Mouse (Mus musculus) limb, embryonic 12.5 days (tissue): ENCODE measurements around the gene Arpc2. TPM values are rescaled to one million over a fixed set of nuclear protein-coding genes. Genes with fewer than 3 reads are reported as not detected.
A peak's percentile ranks its signal among the peaks of the same experiment; 100 is the strongest.

ENCODE experiments used
- ATAC-seq: fragments of 200-750 bp; cut with Nextera tagmentation; 2 replicates; pipeline ENCODE4 v1.8.0; 2017; ENCODE audit warnings: low read depth, moderate TSS enrichment; ENCODE audit not compliant: insufficient number of reproducible peaks, insufficient read depth, low FRiP score, low TSS enrichment
- H3K27ac ChIP-seq: fragments of 300-500 bp; sonication (generic); 2 replicates; pipeline ENCODE4 v1.5.1; 2016; ENCODE audit warnings: mild to moderate bottlenecking, moderate library complexity
- H3K27me3 ChIP-seq: fragments of 300-500 bp; sonication (generic); 2 replicates; pipeline ENCODE4 v1.6.1; 2016; ENCODE audit warnings: mild to moderate bottlenecking, moderate library complexity
- H3K36me3 ChIP-seq: fragments of 300-500 bp; sonication (generic); 2 replicates; pipeline ENCODE4 v1.6.1; 2016; ENCODE audit warnings: mild to moderate bottlenecking, moderate library complexity
- H3K4me1 ChIP-seq: fragments of 300-500 bp; sonication (generic); replicated peaks from 2 replicates; pipeline ENCODE4 v1.6.1; 2016
- H3K4me2 ChIP-seq: fragments of 300-500 bp; sonication (generic); 2 replicates; pipeline ENCODE4 v1.6.1; 2016; ENCODE audit warnings: mild to moderate bottlenecking, moderate library complexity
- H3K4me3 ChIP-seq: fragments of 300-500 bp; sonication (generic); replicated peaks from 2 replicates; pipeline ENCODE4 v1.5.1; 2016; ENCODE audit warnings: mild to moderate bottlenecking
- H3K9ac ChIP-seq: fragments of 300-500 bp; sonication (generic); replicated peaks from 2 replicates; pipeline ENCODE4 v1.6.1; 2016; ENCODE audit warnings: mild to moderate bottlenecking, moderate library complexity
- H3K9me3 ChIP-seq: fragments of 300-500 bp; sonication (generic); 2 replicates; pipeline ENCODE4 v1.6.1; 2016; ENCODE audit warnings: mild to moderate bottlenecking, moderate library complexity
- WGBS: fragments of 180-500 bp; shearing (Covaris S2); methylation state at CpG from one replicate; pipeline ENCODE4 v1.1.7; 2016; 5-methylcytosine and 5-hydroxymethylcytosine counted together
- polyA plus RNA-seq: library from polyadenylated mRNA; unstranded; fragments of >200 nt; fragmentation: Nextera tagmentation; extraction: Ambion mirVana; gene quantifications from 2 replicates; pipeline ENCODE4 v1.2.1, GENCODE M21; 2016

Arpc2 gene
- polyA plus RNA-seq, 1 experiment from 2014 or later, result 343 TPM

GRCm38 (mm10) chr1:74239618-74240017 lies 3.7 kb downstream of the Arpc2 start:
- Histone ChIP-seq H3K36me3 (no peaks in the 10 kb centered on the region), H3K9me3 (no peaks in the 10 kb centered on the region), H3K9ac (peak overlapping the region; percentile 37; the same call in 1 of the 2 replicates), H3K4me3 (no peak overlapping the region), H3K27ac (no peak overlapping the region), H3K27me3 (no peaks in the 10 kb centered on the region), H3K4me1 (peaks cover 33% of the 10 kb centered on the region), H3K4me2 (peak overlapping the region; percentile 81; the same call in 1 of the 2 replicates)
- ATAC-seq, result no peak
- 67% methylated on average over 11 of the region's 11 CpGs for WGBS

GRCm38 (mm10) chr1:74240311-74240710 lies 4.4 kb downstream of the Arpc2 start:
- Histone ChIP-seq H3K36me3 (no peaks in the 10 kb centered on the region), H3K27me3 (no peaks in the 10 kb centered on the region), H3K4me1 (peaks cover 38% of the 10 kb centered on the region), H3K9ac (no peak overlapping the region), H3K9me3 (no peaks in the 10 kb centered on the region), H3K4me2 (no peak overlapping the region), H3K4me3 (no peak overlapping the region), H3K27ac (no peak overlapping the region)
- no peak for ATAC-seq
- WGBS, result 65% methylated on average over 6 of the region's 6 CpGs

DNA sequence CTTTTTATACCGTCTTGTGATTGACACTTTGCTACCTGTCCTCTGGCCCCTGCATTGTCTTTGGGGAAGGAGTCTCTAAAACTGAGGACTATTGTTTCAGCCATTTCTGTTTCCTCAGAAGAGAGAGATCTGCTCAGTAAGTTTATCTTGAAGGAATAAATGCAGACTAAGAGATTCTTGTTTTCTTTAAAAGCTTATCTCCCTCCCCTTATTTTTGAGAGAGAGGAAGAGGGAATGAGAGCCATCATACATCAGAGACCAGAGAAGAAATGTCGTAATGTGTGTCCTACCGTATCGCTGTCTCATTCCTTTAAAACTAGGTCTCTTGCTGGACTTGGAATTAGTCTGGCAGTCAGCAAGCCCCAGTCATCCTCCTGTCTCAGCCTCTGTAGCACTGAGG lies 4.9 kb downstream of the Arpc2 start:
- H3K4me1 ChIP-seq, result peaks cover 40% of the 10 kb centered on the region
- no peak overlapping the region for H3K4me3 ChIP-seq
- 0 out of 2 replicates have a peak, but pooled peaks cover under 1% of the 10 kb centered on the region for H3K36me3 ChIP-seq
- no peak overlapping the region for H3K4me2 ChIP-seq
- WGBS, result 93% methylated on average over 4 of the region's 4 CpGs
- no peak overlapping the region for H3K9ac ChIP-seq
- H3K27me3 ChIP-seq, result no peaks in the 10 kb centered on the region
- no peaks in the 10 kb centered on the region for H3K9me3 ChIP-seq
- ATAC-seq, result no peak
- H3K27ac ChIP-seq, result no peak overlapping the region

GRCm38 (mm10) chr1:74245525-74245924 lies 9.6 kb downstream of the Arpc2 start:
- ATAC-seq, result no peak
- Histone ChIP-seq H3K9me3 (no peaks in the 10 kb centered on the region), H3K27me3 (no peaks in the 10 kb centered on the region), H3K4me2 (no peak overlapping the region), H3K9ac (no peak overlapping the region), H3K36me3 (peaks cover 46% of the 10 kb centered on the region), H3K4me3 (no peak overlapping the region), H3K27ac (no peak overlapping the region), H3K4me1 (peaks cover 15% of the 10 kb centered on the region)
- WGBS, result 88% methylated on average over 2 of the region's 2 CpGs

DNA sequence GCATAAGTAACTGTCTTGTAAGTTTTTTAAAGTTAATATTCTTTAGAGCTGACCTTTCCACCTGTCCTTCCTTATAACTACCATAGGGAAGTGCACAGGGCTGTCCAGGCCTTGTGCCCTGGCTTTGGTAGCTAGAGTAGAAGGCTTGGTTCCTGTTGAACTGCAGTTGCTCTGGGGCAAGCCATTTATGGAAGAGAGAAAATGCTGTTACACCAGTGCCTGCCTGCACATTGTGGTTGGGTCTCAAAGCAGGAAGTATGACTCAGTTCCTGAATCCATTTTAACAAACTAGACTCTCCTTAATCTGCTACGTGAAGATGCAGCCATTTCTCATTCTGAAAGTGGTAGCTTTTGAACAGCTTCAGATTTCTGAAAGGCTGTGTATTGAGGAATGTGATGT lies 12.9 kb downstream of the Arpc2 start:
- no peaks in the 10 kb centered on the region for H3K27me3 ChIP-seq
- 65% methylated on average over 1 of the region's 1 CpGs for WGBS
- no peak overlapping the region for H3K4me2 ChIP-seq
- no peak for ATAC-seq
- H3K4me3 ChIP-seq, result no peak overlapping the region
- peak overlapping the region; percentile 47; the same call in 1 of the 2 replicates for H3K27ac ChIP-seq
- H3K9me3 ChIP-seq, result no peaks in the 10 kb centered on the region
- no peak overlapping the region for H3K9ac ChIP-seq
- H3K36me3 ChIP-seq, result peaks cover 78% of the 10 kb centered on the region
- H3K4me1 ChIP-seq, result peaks cover 15% of the 10 kb centered on the region; the same call in 1 of the 2 replicates

DNA sequence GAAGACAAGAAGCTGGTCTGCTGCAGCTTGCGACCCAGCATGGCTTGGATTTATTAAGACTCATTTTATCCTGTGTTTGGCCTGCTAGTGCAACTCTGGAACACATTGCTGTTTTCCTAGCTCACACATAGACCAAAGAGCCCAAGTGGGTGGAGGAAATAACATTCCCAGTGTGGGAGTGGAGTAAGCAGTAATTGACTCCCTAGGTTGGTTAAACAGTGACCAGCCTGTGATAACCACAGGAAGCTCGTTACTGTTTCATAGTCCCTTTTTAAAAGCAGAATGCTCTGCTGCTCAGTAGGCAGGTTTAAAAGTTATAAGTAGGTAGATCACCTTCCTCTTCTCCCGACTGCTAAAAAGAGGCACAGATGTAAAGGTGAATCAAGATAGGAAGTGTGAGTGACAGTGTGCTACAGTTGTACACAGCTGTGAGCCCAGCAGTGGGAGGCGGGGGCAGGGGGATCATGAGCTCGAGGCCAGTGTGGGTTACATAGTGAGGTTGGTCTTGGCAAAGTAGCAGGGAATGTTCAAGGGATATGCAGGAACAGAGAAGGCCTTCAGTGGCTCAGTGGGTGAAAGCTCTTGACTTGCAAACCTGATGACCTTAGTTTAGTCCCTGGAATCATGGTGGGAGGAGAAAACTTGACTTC lies 13.6 kb downstream of the Arpc2 start:
- 55% methylated on average over 5 of the region's 5 CpGs for WGBS
- no peaks in the 10 kb centered on the region for H3K9me3 ChIP-seq
- H3K36me3 ChIP-seq, result peaks cover 85% of the 10 kb centered on the region
- no peak overlapping the region for H3K4me2 ChIP-seq
- H3K4me3 ChIP-seq, result no peak overlapping the region
- H3K4me1 ChIP-seq, result peaks cover 15% of the 10 kb centered on the region; the same call in 1 of the 2 replicates
- H3K27me3 ChIP-seq, result no peaks in the 10 kb centered on the region
- ATAC-seq, result no peak
- peak overlapping the region; percentile 47; the same call in 1 of the 2 replicates for H3K27ac ChIP-seq
- no peak overlapping the region for H3K9ac ChIP-seq

- Histone ChIP-seq H3K9me3 (no peaks in the 10 kb centered on the region), H3K9ac (no peak overlapping the region), H3K4me2 (no peak overlapping the region), H3K27me3 (no peaks in the 10 kb centered on the region), H3K4me1 (peaks cover 12% of the 10 kb centered on the region; the same call in 1 of the 2 replicates), H3K4me3 (no peak overlapping the region), H3K27ac (no peak overlapping the region), H3K36me3 (peaks cover 91% of the 10 kb centered on the region)
- ATAC-seq, result no peak
- WGBS, result 87% methylated on average over 4 of the region's 4 CpGs
Observed at GRCm38 (mm10) chr1:74250096-74250495, 14.2 kb downstream of the Arpc2 start.

DNA sequence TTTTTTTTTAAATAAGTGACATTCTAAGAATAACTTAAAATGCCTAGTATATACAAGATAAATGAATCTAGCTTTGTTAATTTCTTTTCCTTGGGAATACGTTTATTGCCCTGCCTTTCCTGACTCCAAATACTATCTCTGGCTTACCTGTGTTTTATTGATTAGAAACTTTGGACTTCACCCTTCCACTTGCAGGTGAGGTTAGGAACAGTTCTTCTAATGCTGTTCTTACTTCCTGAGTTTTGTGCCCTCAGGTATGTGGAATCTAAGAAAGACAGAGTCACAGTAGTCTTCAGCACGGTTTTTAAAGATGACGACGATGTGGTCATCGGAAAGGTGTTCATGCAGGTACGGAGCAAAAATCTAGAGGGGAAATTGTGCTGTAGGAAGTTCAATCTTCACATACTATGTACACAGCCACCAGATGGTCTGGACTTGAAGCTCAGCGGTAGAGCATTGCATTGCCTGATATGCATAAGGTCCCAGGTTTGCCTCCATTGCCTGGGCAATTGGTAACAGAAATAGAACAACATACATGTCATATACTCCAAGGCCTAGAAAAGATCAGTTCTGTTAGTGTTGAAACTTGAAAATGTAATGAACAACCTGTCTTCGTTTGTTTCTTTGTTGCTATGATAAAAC lies 19.9 kb downstream of the Arpc2 start:
- Histone ChIP-seq H3K4me3 (no peak overlapping the region), H3K9me3 (no peaks in the 10 kb centered on the region), H3K36me3 (peaks cover 92% of the 10 kb centered on the region), H3K9ac (no peak overlapping the region), H3K4me1 (no peaks in the 10 kb centered on the region), H3K27ac (no peak overlapping the region), H3K27me3 (no peaks in the 10 kb centered on the region), H3K4me2 (no peak overlapping the region)
- WGBS, result 96% methylated on average over 8 of the region's 8 CpGs
- ATAC-seq, result no peak

DNA sequence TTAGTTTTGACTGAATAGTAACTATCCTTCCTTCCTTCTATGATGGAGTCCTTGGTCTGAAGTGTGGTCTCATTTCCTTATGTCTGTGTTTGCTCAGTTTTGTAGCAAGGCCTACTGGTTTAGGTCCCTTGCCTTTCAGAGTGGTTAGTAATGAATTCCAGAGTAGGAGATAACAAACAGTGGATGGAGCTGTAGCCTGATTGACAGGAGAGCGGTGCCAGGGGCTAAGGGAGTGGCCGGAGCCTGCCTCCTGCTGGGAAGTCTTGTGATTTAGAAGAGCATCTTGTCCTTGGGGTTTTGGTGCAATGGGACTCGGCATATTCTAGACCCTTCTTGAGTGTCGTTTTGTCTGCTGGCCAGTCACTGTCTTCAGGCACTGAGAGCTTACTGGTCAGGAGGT lies 20.9 kb downstream of the Arpc2 start:
- Histone ChIP-seq H3K9ac (no peak overlapping the region), H3K27ac (no peak overlapping the region), H3K4me3 (no peak overlapping the region), H3K27me3 (no peaks in the 10 kb centered on the region), H3K4me1 (no peaks in the 10 kb centered on the region), H3K9me3 (no peaks in the 10 kb centered on the region), H3K36me3 (peaks cover 92% of the 10 kb centered on the region), H3K4me2 (no peak overlapping the region)
- no peak for ATAC-seq
- 84% methylated on average over 4 of the region's 4 CpGs for WGBS

GRCm38 (mm10) chr1:74262510-74262909 lies 26.6 kb downstream of the Arpc2 start:
- no peak overlapping the region for H3K9ac ChIP-seq
- no peak for ATAC-seq
- no peak overlapping the region for H3K4me3 ChIP-seq
- H3K27ac ChIP-seq, result no peak overlapping the region
- no peaks in the 10 kb centered on the region for H3K4me1 ChIP-seq
- 94% methylated on average over 6 of the region's 6 CpGs for WGBS
- H3K27me3 ChIP-seq, result no peaks in the 10 kb centered on the region
- H3K36me3 ChIP-seq, result peaks cover 94% of the 10 kb centered on the region
- no peaks in the 10 kb centered on the region for H3K9me3 ChIP-seq
- H3K4me2 ChIP-seq, result no peak overlapping the region

GRCm38 (mm10) chr1:74268750-74269149 lies 32.9 kb downstream of the Arpc2 start:
- ATAC-seq, result no peak
- Histone ChIP-seq H3K4me2 (no peak overlapping the region), H3K27ac (no peak overlapping the region), H3K4me1 (no peaks in the 10 kb centered on the region), H3K27me3 (no peaks in the 10 kb centered on the region), H3K9me3 (no peaks in the 10 kb centered on the region), H3K4me3 (no peak overlapping the region), H3K36me3 (peaks cover 54% of the 10 kb centered on the region), H3K9ac (no peak overlapping the region)
- 86% methylated on average over 8 of the region's 8 CpGs for WGBS
